Mouse (Mus musculus): ENCODE results near the gene Stk35.
A peak's percentile ranks its signal among the peaks of the same experiment; 100 is the strongest.
"Not testable (repeated sequence)": the region's sequence is repeated elsewhere in the genome, so short reads cannot be mapped to it uniquely, and the experiment has no call there.

The Stk35 gene

GRCm38 (mm10) chr2:129836921-129837320, 36.6 kb downstream of the Stk35 start:
- DNase-seq = no peak

GRCm38 (mm10) chr2:129838321-129838720, 38.0 kb downstream of the Stk35 start:
- no peak for DNase-seq

GRCm38 (mm10) chr2:129845826-129846225, 45.5 kb downstream of the Stk35 start:
- no peak for DNase-seq

- no peak for DNase-seq
Measured at GRCm38 (mm10) chr2:129846501-129846900, 46.2 kb downstream of the Stk35 start.

GRCm38 (mm10) chr2:129849078-129849477, 48.8 kb downstream of the Stk35 start:
- DNase-seq = not testable (repeated sequence)

- no peak for DNase-seq
Measured at GRCm38 (mm10) chr2:129851512-129851911, 51.2 kb downstream of the Stk35 start.

- DNase-seq = no peak
Measured at GRCm38 (mm10) chr2:129863256-129863655, 62.9 kb downstream of the Stk35 start.

GRCm38 (mm10) chr2:129864958-129865357, 64.6 kb downstream of the Stk35 start:
- DNase-seq = no peak

- no peak for DNase-seq
Measured at GRCm38 (mm10) chr2:129869151-129869550, 68.8 kb downstream of the Stk35 start.

GRCm38 (mm10) chr2:129871246-129871645, 70.9 kb downstream of the Stk35 start:
- DNase-seq = no peak

- DNase-seq = no peak
Measured at GRCm38 (mm10) chr2:129872071-129872470, 71.8 kb downstream of the Stk35 start.

- peak; percentile 78 for DNase-seq
Measured at GRCm38 (mm10) chr2:129873489-129873888, 73.2 kb downstream of the Stk35 start.

- no peak for DNase-seq
Measured at GRCm38 (mm10) chr2:129874084-129874483, 73.8 kb downstream of the Stk35 start.

GRCm38 (mm10) chr2:129874509-129875095, 74.3 kb downstream of the Stk35 start:
- no peak for DNase-seq

- DNase-seq = no peak
Measured at GRCm38 (mm10) chr2:129876935-129877334, 76.6 kb downstream of the Stk35 start.

GRCm38 (mm10) chr2:129879817-129880216, 79.5 kb downstream of the Stk35 start:
- DNase-seq = peak; percentile 69

- DNase-seq = no peak
Measured at GRCm38 (mm10) chr2:129880226-129880625, 79.9 kb downstream of the Stk35 start.

- DNase-seq = no peak
Measured at GRCm38 (mm10) chr2:129881886-129882285, 81.6 kb downstream of the Stk35 start.
